Mouse (Mus musculus): ENCODE results near the gene Ccl2. TPM values are rescaled to one million over a fixed set of nuclear protein-coding genes. Genes with fewer than 3 reads are reported as not detected.
A peak's percentile ranks its signal among the peaks of the same experiment; 100 is the strongest.

Gene Ccl2
- polyA plus RNA-seq, 1 experiment from 2014 or later: 0.36 TPM

GRCm38 (mm10) chr11:82041671-82042080 is 6.3 kb downstream of the Ccl2 start:
- Histone ChIP-seq H3K27me3 (ENCODE audit: poor library complexity, severe bottlenecking) (no peaks in the 10 kb centered on the region), H3K4me3 (no peak overlapping the region), H3K9me3 (no peaks in the 10 kb centered on the region), H3K36me3 (replicated peaks) (no peaks in the 10 kb centered on the region), H3K4me1 (no peaks in the 10 kb centered on the region), H3K27ac (no peak overlapping the region)
- WGBS: 91% methylated on average over 4 of the region's 4 CpGs
- no peak for DNase-seq (ENCODE audit: extremely low spot score, low spot score)

GRCm38 (mm10) chr11:82045471-82045870 is 10.1 kb downstream of the Ccl2 start, which contains the start of gene Ccl7:
Gene Ccl7 (plus strand): TSS chr11:82045712.
- Histone ChIP-seq H3K27ac (no peak within 1 kb of the TSS), H3K9me3 (no peaks in the 10 kb centered on the region), H3K4me3 (no peak within 1 kb of the TSS), H3K36me3 (replicated peaks) (no peaks in the 10 kb centered on the region), H3K4me1 (no peaks in the 10 kb centered on the region; the same call in 1 of the 2 replicates), H3K27me3 (ENCODE audit: poor library complexity, severe bottlenecking) (no peaks in the 10 kb centered on the region)
- no peak for DNase-seq (ENCODE audit: extremely low spot score, low spot score)
- 89% methylated on average over 3 of the region's 3 CpGs for WGBS

GRCm38 (mm10) chr11:82047746-82048415 is 12.5 kb downstream of the Ccl2 start:
- no peak overlapping the region for H3K27ac ChIP-seq
- H3K27me3 ChIP-seq (ENCODE audit: poor library complexity, severe bottlenecking): no peaks in the 10 kb centered on the region
- 43% methylated on average over 6 of the region's 6 CpGs for WGBS
- no peaks in the 10 kb centered on the region for H3K36me3 ChIP-seq (replicated peaks)
- no peak overlapping the region for H3K4me3 ChIP-seq
- peak; percentile 38 for DNase-seq (ENCODE audit: extremely low spot score, low spot score)
- no peaks in the 10 kb centered on the region for H3K9me3 ChIP-seq
- H3K4me1 ChIP-seq: no peaks in the 10 kb centered on the region; the same call in 1 of the 2 replicates

- H3K27ac ChIP-seq: no peak overlapping the region
- H3K27me3 ChIP-seq (ENCODE audit: poor library complexity, severe bottlenecking): no peaks in the 10 kb centered on the region
- H3K9me3 ChIP-seq: no peaks in the 10 kb centered on the region
- WGBS: 93% methylated on average over 7 of the region's 7 CpGs
- H3K36me3 ChIP-seq (replicated peaks): no peaks in the 10 kb centered on the region
- no peak overlapping the region for H3K4me3 ChIP-seq
- DNase-seq (ENCODE audit: extremely low spot score, low spot score): no peak
- H3K4me1 ChIP-seq: no peaks in the 10 kb centered on the region
Observed at GRCm38 (mm10) chr11:82053849-82054248, 18.5 kb downstream of the Ccl2 start.

- Histone ChIP-seq H3K27ac (no peak within 1 kb of the TSS), H3K27me3 (ENCODE audit: poor library complexity, severe bottlenecking) (no peaks in the 10 kb centered on the region), H3K9me3 (no peaks in the 10 kb centered on the region), H3K4me1 (no peaks in the 10 kb centered on the region), H3K36me3 (replicated peaks) (no peaks in the 10 kb centered on the region), H3K4me3 (no peak within 1 kb of the TSS)
- 86% methylated on average over 6 of the region's 6 CpGs for WGBS
- DNase-seq (ENCODE audit: extremely low spot score, low spot score): no peak
Observed at GRCm38 (mm10) chr11:82057646-82058045, 22.3 kb downstream of the Ccl2 start, which contains the start of gene Ccl11. Gene Ccl11 (plus strand): TSS chr11:82057823.

GRCm38 (mm10) chr11:82062226-82062625 is 26.9 kb downstream of the Ccl2 start:
- H3K36me3 ChIP-seq (replicated peaks): no peaks in the 10 kb centered on the region
- no peak for DNase-seq (ENCODE audit: extremely low spot score, low spot score)
- H3K27me3 ChIP-seq (ENCODE audit: poor library complexity, severe bottlenecking): no peaks in the 10 kb centered on the region
- no peaks in the 10 kb centered on the region for H3K4me1 ChIP-seq
- 75% methylated on average over 3 of the region's 3 CpGs for WGBS
- H3K4me3 ChIP-seq: no peak overlapping the region
- H3K9me3 ChIP-seq: no peaks in the 10 kb centered on the region
- H3K27ac ChIP-seq: no peak overlapping the region

GRCm38 (mm10) chr11:82063454-82063853 is 28.1 kb downstream of the Ccl2 start:
- no peaks in the 10 kb centered on the region for H3K9me3 ChIP-seq
- 86% methylated on average over 2 of the region's 2 CpGs for WGBS
- H3K27ac ChIP-seq: no peak overlapping the region
- DNase-seq (ENCODE audit: extremely low spot score, low spot score): no peak
- no peaks in the 10 kb centered on the region for H3K4me1 ChIP-seq
- H3K4me3 ChIP-seq: no peak overlapping the region
- no peaks in the 10 kb centered on the region for H3K27me3 ChIP-seq (ENCODE audit: poor library complexity, severe bottlenecking)
- H3K36me3 ChIP-seq (replicated peaks): no peaks in the 10 kb centered on the region

GRCm38 (mm10) chr11:82066953-82067571 is 31.7 kb downstream of the Ccl2 start:
- H3K4me3 ChIP-seq: no peak overlapping the region
- H3K27ac ChIP-seq: no peak overlapping the region
- DNase-seq (ENCODE audit: extremely low spot score, low spot score): no peak
- no peaks in the 10 kb centered on the region for H3K9me3 ChIP-seq
- H3K36me3 ChIP-seq (replicated peaks): no peaks in the 10 kb centered on the region
- H3K27me3 ChIP-seq (ENCODE audit: poor library complexity, severe bottlenecking): no peaks in the 10 kb centered on the region
- WGBS: 90% methylated on average over 7 of the region's 7 CpGs
- H3K4me1 ChIP-seq: no peaks in the 10 kb centered on the region

- H3K27me3 ChIP-seq (ENCODE audit: poor library complexity, severe bottlenecking): no peaks in the 10 kb centered on the region
- H3K9me3 ChIP-seq: no peaks in the 10 kb centered on the region; the same call in 1 of the 2 replicates
- H3K4me3 ChIP-seq: no peak overlapping the region
- WGBS: 74% methylated on average over 3 of the region's 3 CpGs
- DNase-seq (ENCODE audit: extremely low spot score, low spot score): no peak
- H3K4me1 ChIP-seq: no peaks in the 10 kb centered on the region
- no peaks in the 10 kb centered on the region for H3K36me3 ChIP-seq (replicated peaks)
- no peak overlapping the region for H3K27ac ChIP-seq
Observed at GRCm38 (mm10) chr11:82071076-82071475, 35.7 kb downstream of the Ccl2 start.

GRCm38 (mm10) chr11:82072374-82072773 is 37.0 kb downstream of the Ccl2 start:
- no peak for DNase-seq (ENCODE audit: extremely low spot score, low spot score)
- Histone ChIP-seq H3K36me3 (replicated peaks) (no peaks in the 10 kb centered on the region), H3K27ac (no peak overlapping the region), H3K9me3 (no peaks in the 10 kb centered on the region; the same call in 1 of the 2 replicates), H3K27me3 (ENCODE audit: poor library complexity, severe bottlenecking) (no peaks in the 10 kb centered on the region), H3K4me1 (no peaks in the 10 kb centered on the region), H3K4me3 (no peak overlapping the region)
- WGBS: 89% methylated on average over 1 of the region's 1 CpGs

- Histone ChIP-seq H3K9me3 (no peaks in the 10 kb centered on the region; the same call in 1 of the 2 replicates), H3K27me3 (ENCODE audit: poor library complexity, severe bottlenecking) (no peaks in the 10 kb centered on the region), H3K4me1 (no peaks in the 10 kb centered on the region), H3K27ac (no peak overlapping the region), H3K4me3 (no peak overlapping the region), H3K36me3 (replicated peaks) (no peaks in the 10 kb centered on the region)
- WGBS: 89% methylated on average over 3 of the region's 3 CpGs
- DNase-seq (ENCODE audit: extremely low spot score, low spot score): no peak
Observed at GRCm38 (mm10) chr11:82072984-82073383, 37.6 kb downstream of the Ccl2 start.

- H3K27ac ChIP-seq: no peak overlapping the region
- no peaks in the 10 kb centered on the region for H3K27me3 ChIP-seq (ENCODE audit: poor library complexity, severe bottlenecking)
- no peaks in the 10 kb centered on the region for H3K4me1 ChIP-seq
- no peak for DNase-seq (ENCODE audit: extremely low spot score, low spot score)
- H3K4me3 ChIP-seq: no peak overlapping the region
- H3K36me3 ChIP-seq (replicated peaks): no peaks in the 10 kb centered on the region
- H3K9me3 ChIP-seq: no peaks in the 10 kb centered on the region; the same call in 1 of the 2 replicates
- 91% methylated on average over 3 of the region's 3 CpGs for WGBS
Observed at GRCm38 (mm10) chr11:82073686-82074085, 38.3 kb downstream of the Ccl2 start.

GRCm38 (mm10) chr11:82077031-82077430 is 41.7 kb downstream of the Ccl2 start:
- WGBS: 76% methylated on average over 3 of the region's 3 CpGs
- no peaks in the 10 kb centered on the region for H3K36me3 ChIP-seq (replicated peaks)
- no peaks in the 10 kb centered on the region for H3K4me1 ChIP-seq
- H3K4me3 ChIP-seq: no peak overlapping the region
- no peaks in the 10 kb centered on the region for H3K27me3 ChIP-seq (ENCODE audit: poor library complexity, severe bottlenecking)
- H3K27ac ChIP-seq: no peak overlapping the region
- DNase-seq (ENCODE audit: extremely low spot score, low spot score): no peak
- H3K9me3 ChIP-seq: no peaks in the 10 kb centered on the region; the same call in 1 of the 2 replicates
